Mouse (Mus musculus) stomach, postnatal 0 days (tissue): Measurements from ENCODE around the gene Ugt1a2.

Experiments
- CTCF ChIP-seq: IDR thresholded peaks from 2 replicates; pipeline ENCODE4 v1.5.1; 2016; ENCODE audit warnings: antibody characterized with exemption, low read depth, mild to moderate bottlenecking, moderate library complexity
- EP300 ChIP-seq: optimal IDR thresholded peaks from 2 replicates; pipeline ENCODE3; 2016; ENCODE audit warnings: antibody characterized with exemption

DNA sequence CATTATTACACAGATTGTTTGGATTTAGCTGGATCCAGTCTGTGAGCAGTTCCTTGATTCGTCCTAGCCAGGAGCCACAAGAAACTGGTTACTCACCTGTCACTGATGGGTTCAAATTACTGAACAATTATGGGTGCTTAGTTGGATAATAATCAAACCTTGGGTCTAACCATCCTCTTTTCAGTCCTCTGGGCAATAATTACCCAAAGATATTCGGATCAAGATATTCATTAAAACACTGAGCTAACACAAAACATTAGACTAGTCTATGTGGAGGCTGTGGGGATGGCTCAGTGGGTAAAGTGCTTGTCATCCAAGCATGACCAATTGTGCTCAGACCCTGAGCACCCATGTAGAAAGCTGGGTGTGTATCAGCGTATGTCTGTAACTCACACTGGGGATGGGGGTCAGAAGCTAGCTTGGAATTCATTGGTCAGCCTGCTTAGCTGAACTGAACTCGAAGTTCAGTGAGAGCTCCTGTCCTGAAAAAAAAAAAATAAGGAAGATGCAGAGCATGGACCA is 35.6 kb downstream of the Ugt1a2 start:
- no peak for TF ChIP-seq CTCF
- no peak for TF ChIP-seq EP300
